Mouse (Mus musculus) liver, embryonic 14.5 days (tissue): ENCODE measurements at regions not wholly inside any gene's neighbourhood (a gene's known extent, or its start where the extent isn't known, plus 50 kb on each side); places are given as distances from the start of the nearest gene placed in this dataset.

Experiments
- CTCF ChIP-seq: IDR thresholded peaks from 2 replicates; pipeline ENCODE4 v1.5.1; 2016; ENCODE audit warnings: antibody characterized with exemption, low read depth, control low read depth
- EP300 ChIP-seq: IDR thresholded peaks from 2 replicates; pipeline ENCODE4 v1.6.1; 2016; ENCODE audit warnings: antibody characterized with exemption, low read depth

DNA sequence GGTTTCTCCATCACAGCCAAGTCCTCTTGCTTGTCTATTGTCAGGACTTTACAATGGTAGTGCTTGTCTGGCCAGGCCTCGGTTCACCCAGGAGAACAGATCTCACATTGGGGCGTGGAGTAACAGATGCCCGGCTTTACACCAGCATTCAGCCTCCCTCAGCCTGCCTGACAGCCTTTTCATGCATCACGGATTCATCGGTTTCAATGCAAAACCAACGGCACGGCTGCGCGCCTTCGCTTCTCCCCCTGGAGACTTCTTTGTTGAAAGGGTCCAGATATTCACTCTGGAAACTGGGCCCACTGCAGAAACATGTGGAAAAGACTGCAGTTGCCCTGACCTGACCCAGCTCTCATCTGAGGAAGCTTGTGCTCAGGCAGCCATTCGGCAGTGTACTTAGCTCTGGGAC, 82.5 kb downstream of the Rnd3 start:
- no peak for TF ChIP-seq CTCF
- TF ChIP-seq EP300, result no peak
